Mouse (Mus musculus) CH12.LX (cell line): ENCODE measurements around the gene Smarca4. TPM values are rescaled to one million over a fixed set of nuclear protein-coding genes. Genes with fewer than 3 reads are reported as not detected.
A peak's percentile ranks its signal among the peaks of the same experiment; 100 is the strongest.

Source experiments
- DNase-seq: peaks from one replicate; pipeline ENCODE4 v3.0.0-alpha.2; 2013; ENCODE audit errors: extremely low read depth
- H3K27ac ChIP-seq: 2 replicates; pipeline ENCODE4 v1.5.1; 2012; ENCODE audit warnings: low read depth, mild to moderate bottlenecking, control low read depth, moderate library complexity; ENCODE audit not compliant: insufficient read depth
- H3K27me3 ChIP-seq: replicated peaks from 2 replicates; pipeline ENCODE3; 2012; ENCODE audit warnings: inconsistent platforms
- H3K36me3 ChIP-seq, 2 experiments: replicated peaks in 1 of 2; 2 replicates each; pipeline versions ENCODE3 to v1.6.1; 2012; ENCODE audit warnings: inconsistent platforms in 1 of 2, low read length in 1 of 2, mild to moderate bottlenecking in 1 of 2, mixed read lengths in 1 of 2, moderate library complexity in 1 of 2; ENCODE audit not compliant: control insufficient read depth in 1 of 2, insufficient read depth in 1 of 2
- H3K4me1 ChIP-seq, 2 experiments: 2 replicates each; pipeline ENCODE4 v1.6.1; 2012; ENCODE audit warnings: inconsistent platforms in 1 of 2, moderate library complexity in 1 of 2; ENCODE audit not compliant: insufficient read depth in 2 of 2, control insufficient read depth in 1 of 2
- H3K4me2 ChIP-seq: 2 replicates; pipeline ENCODE4 v1.6.1; 2012; ENCODE audit warnings: low read depth, mild to moderate bottlenecking, control low read depth; ENCODE audit not compliant: poor library complexity, insufficient read depth, severe bottlenecking
- H3K4me3 ChIP-seq, 3 experiments: fragments of 150-350 bp in 1 of 3; sonication (generic) in 1 of 3; replicated peaks in 1 of 3; 2 replicates each; pipeline versions ENCODE3 to v1.5.1; 2011 to 2012; ENCODE audit warnings: low read depth in 2 of 3, low read length in 2 of 3, mild to moderate bottlenecking in 2 of 3, moderate library complexity in 2 of 3, control low read depth in 1 of 3, improper control_type of control experiment in 1 of 3, inconsistent platforms in 1 of 3, mixed read lengths in 1 of 3; ENCODE audit not compliant: poor library complexity in 1 of 3
- H3K79me2 ChIP-seq: replicated peaks from 2 replicates; pipeline ENCODE4 v1.6.1; 2012; ENCODE audit warnings: mild to moderate bottlenecking, moderate library complexity; ENCODE audit not compliant: control insufficient read depth, poor library complexity, insufficient read depth, severe bottlenecking; ENCODE audit errors: extremely low read depth
- H3K9ac ChIP-seq: 2 replicates; pipeline ENCODE4 v1.6.1; 2012; ENCODE audit warnings: low read depth, mild to moderate bottlenecking, control low read depth, moderate library complexity; ENCODE audit not compliant: insufficient read depth
- H3K9me3 ChIP-seq: replicated peaks from 2 replicates; pipeline ENCODE3; 2012; ENCODE audit warnings: low read length, inconsistent platforms, mixed read lengths
- CTCF ChIP-seq, 2 experiments: IDR thresholded peaks in 1 of 2; conservative IDR thresholded peaks in 1 of 2; 2 replicates each; pipeline ENCODE4 v1.5.1; 2011 to 2012; ENCODE audit warnings: low read depth in 2 of 2, low read length in 2 of 2, improper control_type of control experiment in 1 of 2, inconsistent platforms in 1 of 2, mild to moderate bottlenecking in 1 of 2, moderate library complexity in 1 of 2
- E2F4 ChIP-seq: IDR thresholded peaks from 2 replicates; pipeline ENCODE4 v1.6.1; 2011; ENCODE audit warnings: low read depth, low read length, improper control_type of control experiment; ENCODE audit not compliant: insufficient replicate concordance
- ELF1 ChIP-seq: IDR thresholded peaks from 2 replicates; pipeline ENCODE4 v1.6.1; 2014; ENCODE audit warnings: low read depth, mild to moderate bottlenecking, inconsistent platforms, low read length, improper control_type of control experiment
- EP300 ChIP-seq: IDR thresholded peaks from 2 replicates; pipeline ENCODE4 v1.6.1; 2011; ENCODE audit warnings: low read length, improper control_type of control experiment
- HCFC1 ChIP-seq: IDR thresholded peaks from 2 replicates; pipeline ENCODE4 v1.6.1; 2012; ENCODE audit warnings: low read depth, mild to moderate bottlenecking, inconsistent platforms, low read length, improper control_type of control experiment
- JUN ChIP-seq: IDR thresholded peaks from 2 replicates; pipeline ENCODE4 v1.6.1; 2011; ENCODE audit warnings: low read depth, mild to moderate bottlenecking, low read length, improper control_type of control experiment, moderate library complexity; ENCODE audit not compliant: insufficient read depth
- KAT2A ChIP-seq: IDR thresholded peaks from 2 replicates; pipeline ENCODE4 v1.6.1; 2012; ENCODE audit warnings: low read length, improper control_type of control experiment, inconsistent platforms; ENCODE audit not compliant: insufficient replicate concordance
- MAFK ChIP-seq: IDR thresholded peaks from 2 replicates; pipeline ENCODE4 v1.6.1; 2011; ENCODE audit warnings: low read length, improper control_type of control experiment; ENCODE audit not compliant: insufficient replicate concordance
- NRF1 ChIP-seq: IDR thresholded peaks from 2 replicates; pipeline ENCODE4 v1.6.1; 2014; ENCODE audit warnings: low read depth, mild to moderate bottlenecking, inconsistent platforms, low read length, improper control_type of control experiment, moderate library complexity
- PAX5 ChIP-seq: IDR thresholded peaks from 2 replicates; pipeline ENCODE4 v1.6.1; 2012; ENCODE audit warnings: low read length, inconsistent platforms, mixed read lengths
- POLR2AphosphoS2 ChIP-seq: IDR thresholded peaks from 2 replicates; pipeline ENCODE4 v1.6.1; 2011; ENCODE audit warnings: low read depth, low read length, improper control_type of control experiment
- RAD21 ChIP-seq: IDR thresholded peaks from 2 replicates; pipeline ENCODE4 v1.6.1; 2011; ENCODE audit warnings: low read depth, mild to moderate bottlenecking, low read length, improper control_type of control experiment, moderate library complexity
- TCF12 ChIP-seq: IDR thresholded peaks from 2 replicates; pipeline ENCODE4 v1.6.1; 2014; ENCODE audit warnings: low read depth, mild to moderate bottlenecking, inconsistent platforms, low read length, improper control_type of control experiment
- USF1 ChIP-seq: IDR thresholded peaks from 2 replicates; pipeline ENCODE4 v1.6.1; 2014; ENCODE audit warnings: low read depth, mild to moderate bottlenecking, inconsistent platforms, low read length, improper control_type of control experiment
- USF2 ChIP-seq: conservative IDR thresholded peaks from 2 replicates; pipeline ENCODE4 v1.6.1; 2011; ENCODE audit warnings: low read depth, low read length, improper control_type of control experiment
- ZMIZ1 ChIP-seq: IDR thresholded peaks from 2 replicates; pipeline ENCODE4 v1.6.1; 2012; ENCODE audit warnings: low read depth, mild to moderate bottlenecking, inconsistent platforms, low read length, improper control_type of control experiment
- ZNF384 ChIP-seq: IDR thresholded peaks from 2 replicates; pipeline ENCODE4 v1.6.1; 2012; ENCODE audit warnings: low read depth, low read length, improper control_type of control experiment, inconsistent platforms
- dilution Hi-C: fragments of 300-500 bp; cut with MboI; formaldehyde crosslinking; loops from 2 replicates; pipeline ENCODE4 v1.14.3; 2020; ENCODE audit warnings: low sequenced_read_pairs; ENCODE audit not compliant: extremely low pct_unique_long_range_greater_than_20kb, extremely low pct_ligation_motif_present
- in situ Hi-C: fragments of 300-500 bp; cut with MboI; formaldehyde crosslinking; loops from 3 replicates; pipeline ENCODE4 v1.14.3; 2019; ENCODE audit warnings: low sequenced_read_pairs, low pct_ligation_motif_present, low pct_unique_long_range_greater_than_20kb, mixed read lengths
- polyA plus RNA-seq: library from polyadenylated mRNA; unstranded; fragments of >175 nt; gene quantifications from 2 replicates; pipeline ENCODE4 v1.2.1, GENCODE M21; 2012; ENCODE audit warnings: low read depth; ENCODE audit not compliant: insufficient read length
- total RNA-seq, 2 experiments: library from RNA; depleted of rRNA; stranded (reverse); fragments of 300-350 nt in 1 of 2; fragments of >200 nt in 1 of 2; gene quantifications; 2 replicates each; pipeline ENCODE4 v1.2.3; 2012 to 2014

Gene Smarca4
- total and polyA plus RNA-seq, 3 experiments, result 33.8 to 86.2 (median 74.3) TPM

- peak; percentile 51 for TF ChIP-seq ZMIZ1
- no peak for TF ChIP-seq CTCF (conservative IDR thresholded peaks at IDR 0.05 in 1 of 2, IDR thresholded peaks at IDR 0.05 in 1 of 2; ENCODE audit: low read depth in 2 of 2, low read length in 2 of 2)
- TF ChIP-seq JUN, result no peak
- TF ChIP-seq RAD21, result no peak
- TF ChIP-seq ELF1, result no peak; the same call in 1 of the 2 replicates
- TF ChIP-seq USF2, result no peak
- TF ChIP-seq EP300, result no peak
- TF ChIP-seq PAX5, result no peak
- TF ChIP-seq HCFC1, result no peak
- TF ChIP-seq ZNF384, result no peak
- TF ChIP-seq MAFK, result no peak
- no peak for TF ChIP-seq USF1
- TF ChIP-seq KAT2A, result no peak
These were observed 108.2 kb downstream of the Smarca4 start (continued) for GRCm38 (mm10) chr9:21724147-21724536.

GRCm38 (mm10) chr9:21725224-21726121, 109.5 kb downstream of the Smarca4 start:
- TF ChIP-seq E2F4 (no peak), ZMIZ1 (no peak), RAD21 (no peak), NRF1 (no peak), TCF12 (no peak), POLR2AphosphoS2 (no peak)
- Histone ChIP-seq H3K9me3 (no peaks in the 10 kb centered on the region), H3K27me3 (no peaks in the 10 kb centered on the region), H3K4me3 (peak overlapping the region; percentile 8 to 90 (median 85)), H3K4me1 (peaks cover 12 to 72% of the 10 kb centered on the region in 2 experiments), H3K9ac (peak overlapping the region; percentile 3; the same call in 1 of the 2 replicates), H3K79me2 (peaks cover 61% of the 10 kb centered on the region), H3K4me2 (peak overlapping the region; percentile 67), H3K27ac (peak overlapping the region; percentile 11; the same call in 1 of the 2 replicates), H3K36me3 (peaks cover under 1 to 49% of the 10 kb centered on the region in 2 experiments)
- dilution Hi-C loops (no loop called here), in situ Hi-C loops (no loop called here)
- DNase-seq, result no peak
